Mouse (Mus musculus) G1E (cell line): ENCODE measurements at regions not wholly inside any gene's neighbourhood (a gene's known extent, or its start where the extent isn't known, plus 50 kb on each side); places are given as distances from the start of the nearest gene placed in this dataset.

Experiments used
- CTCF ChIP-seq: IDR thresholded peaks from 2 replicates; pipeline ENCODE4 v1.5.1; 2012; ENCODE audit warnings: low read depth, low read length, inconsistent platforms, mixed read lengths
- GATA1 ChIP-seq: IDR thresholded peaks from 2 replicates; pipeline ENCODE4 v1.6.1; 2012; ENCODE audit warnings: borderline replicate concordance, low read length, inconsistent platforms, mixed read lengths
- TAL1 ChIP-seq: conservative IDR thresholded peaks from 2 replicates; pipeline ENCODE4 v1.6.1; 2012; ENCODE audit warnings: low read depth, low read length, inconsistent platforms, mixed read lengths

DNA sequence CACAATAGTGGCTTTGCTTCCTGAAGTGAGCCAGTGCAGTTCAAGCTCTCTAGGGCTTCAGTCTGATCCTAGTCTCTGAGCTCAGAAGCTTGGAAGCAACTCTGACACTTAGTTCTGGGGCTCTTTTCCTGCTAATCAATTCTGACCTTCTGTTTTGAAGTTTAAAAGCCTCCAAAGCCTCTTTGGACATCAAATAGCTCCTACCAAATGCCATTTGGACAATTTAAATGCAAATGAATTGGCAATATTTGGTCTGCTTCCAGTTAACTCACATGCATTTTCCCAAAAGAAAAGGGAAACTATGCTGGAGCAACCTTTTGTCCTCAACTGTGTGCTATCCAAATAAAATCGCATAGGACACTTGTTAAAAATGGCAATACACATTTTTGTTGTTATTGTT, 968.7 kb downstream of the Tlr4 start:
- TF ChIP-seq CTCF, result no peak
- TF ChIP-seq TAL1, result no peak
- TF ChIP-seq GATA1, result no peak
